In the genomic region with DNA sequence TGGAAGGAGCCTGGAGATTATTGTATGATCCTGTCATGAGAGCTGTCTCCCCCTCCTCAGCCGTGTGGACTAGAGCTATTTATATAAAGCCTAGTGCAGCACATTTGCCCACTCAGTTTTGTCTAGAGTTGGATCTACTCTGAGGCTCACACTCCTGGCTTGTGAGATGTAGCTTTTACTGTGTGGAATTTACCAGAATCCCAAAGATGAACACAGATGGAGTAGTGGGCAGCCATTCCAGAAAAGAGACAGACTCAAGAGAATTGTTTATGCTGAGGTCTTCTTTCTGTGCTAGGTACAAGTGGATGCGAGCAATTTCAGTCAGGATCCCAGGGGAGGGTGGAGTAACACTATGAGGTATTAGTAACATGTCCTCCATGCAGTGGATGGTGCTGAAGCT, we compare ENCODE assay signal across 27 mouse cellular contexts. TPM values are rescaled to one million over a fixed set of nuclear protein-coding genes. Genes with fewer than 3 reads are reported as not detected.
DNase-seq lines count a peak whose midpoint lies in the region; ATAC-seq lines count a peak whose summit lies in the region.
"Had no signal": no experiment of that assay in that cellular context is flagged by ENCODE, and none has a peak within 500 bp of the region (broad histone marks: within the 10 kb centered on the region; RNA-seq: fewer than 3 reads in every experiment).

No protein-coding gene starts in this region.

- no peak for DNase-seq in frontal cortex, postnatal 25 days (ENCODE audit: low spot score in 2 of 2)
- peak; percentile 45 for DNase-seq in right cerebral cortex, adult 18-20 months
- DNase-seq in right cerebral cortex, postnatal 14 days, result no peak
- DNase-seq in left cerebral cortex, adult 9 months (ENCODE audit: low spot score in 2 of 2), result peak; percentile 40 to 48
- no peak for DNase-seq in yolk sac, embryonic 10.5 days (ENCODE audit: low spot score)
- DNase-seq in gastrocnemius, postnatal 36 days, result no peak
- DNase-seq: adrenal gland, postnatal 10 days; cerebellum, adult 11-12 months; cerebellum, adult 9-11 months; embryo, embryonic 11 days; heart, adult 18-20 months; heart, postnatal 4 days; kidney, adult 8-10 months; kidney, postnatal 4 days; liver; lung, adult 2 months; lung, postnatal 10 days had no signal

- intact Hi-C loops in gastrocnemius, postnatal 36 days (cut with DNase I), result no loop called here

- peak; percentile 98 for ATAC-seq in frontal cortex, adult (ENCODE audit: low TSS enrichment)
- ATAC-seq: forebrain, embryonic 16.5 days; intestine, embryonic 16.5 days; midbrain, embryonic 13.5 days; Patski had no signal

RNA-seq across cellular contexts. Expression of gene Olfr1392, which starts 2.2 kb away (rescaled TPM):
- total RNA-seq in gastrocnemius, postnatal 36 days (2021), result not detected
- total RNA-seq: adrenal gland, postnatal 10 days; gastrocnemius, adult 8-10 months; heart, adult 18-20 months; layer of hippocampus, adult 8-10 months; layer of hippocampus, postnatal 25 days; megakaryocyte-erythroid progenitor cell, adult 5-6 weeks; MEL had no signal

RNA-seq across cellular contexts. Expression of gene Olfr1393, which starts 9.1 kb away (rescaled TPM):
- total RNA-seq in gastrocnemius, postnatal 36 days (2021), result not detected
- total RNA-seq: adrenal gland, postnatal 10 days; gastrocnemius, adult 8-10 months; layer of hippocampus, adult 8-10 months; layer of hippocampus, postnatal 25 days; megakaryocyte-erythroid progenitor cell, adult 5-6 weeks; MEL had no signal

RNA-seq across cellular contexts. Expression of gene Olfr10, which starts 17.3 kb away (rescaled TPM):
- total RNA-seq in gastrocnemius, postnatal 36 days (2021), result not detected
- total RNA-seq: adrenal gland, postnatal 10 days; gastrocnemius, adult 8-10 months; heart, adult 18-20 months; heart, postnatal 4 days; layer of hippocampus, adult 8-10 months; layer of hippocampus, postnatal 25 days; megakaryocyte-erythroid progenitor cell, adult 5-6 weeks; MEL had no signal

RNA-seq across cellular contexts. Expression of gene Olfr1391, which starts 35.3 kb away (rescaled TPM):
- total RNA-seq in gastrocnemius, postnatal 36 days (2021), result not detected
- total RNA-seq: adrenal gland, postnatal 10 days; gastrocnemius, adult 8-10 months; heart, adult 18-20 months; heart, postnatal 4 days; layer of hippocampus, adult 8-10 months; layer of hippocampus, postnatal 25 days; megakaryocyte-erythroid progenitor cell, adult 5-6 weeks; MEL had no signal

RNA-seq across cellular contexts. Expression of gene Mgat1, which starts 43.3 kb away (rescaled TPM):
- 10 to 100 TPM; 41.3 to 41.5 TPM for total RNA-seq in gastrocnemius, postnatal 36 days (2021)

Comparison
In these comparisons a context has a peak if more than half of its experiments do, and no peak if none do; other contexts are left out.
1. DNase-seq: peak in right cerebral cortex, adult 18-20 months (single experiment) and left cerebral cortex, adult 9 months (2 of 2); none in frontal cortex, postnatal 25 days (0 of 2), right cerebral cortex, postnatal 14 days (single experiment), yolk sac, embryonic 10.5 days (single experiment) and gastrocnemius, postnatal 36 days (0 of 2).